Mouse (Mus musculus) ES-Bruce4 (cell line): ENCODE measurements around the gene Ccdc3. TPM values are rescaled to one million over a fixed set of nuclear protein-coding genes. Genes with fewer than 3 reads are reported as not detected.
"Not testable (repeated sequence)": the region's sequence is repeated elsewhere in the genome, so short reads cannot be mapped to it uniquely, and the experiment has no call there.

Experiments used
- H3K27ac ChIP-seq: 2 replicates; pipeline ENCODE4 v1.5.1; 2012; ENCODE audit warnings: low read length, inconsistent platforms; ENCODE audit not compliant: insufficient read depth
- H3K27me3 ChIP-seq: 2 replicates; pipeline ENCODE4 v1.6.1; 2012; ENCODE audit warnings: mild to moderate bottlenecking, low read length, inconsistent platforms; ENCODE audit not compliant: control insufficient read depth, poor library complexity, insufficient read depth, severe bottlenecking
- H3K36me3 ChIP-seq: 2 replicates; pipeline ENCODE4 v1.6.1; 2012; ENCODE audit warnings: inconsistent platforms, mild to moderate bottlenecking, low read length, moderate library complexity; ENCODE audit not compliant: control insufficient read depth, poor library complexity, insufficient read depth, severe bottlenecking
- H3K4me1 ChIP-seq: one replicate; pipeline ENCODE4 v1.8.1; 2011; ENCODE audit warnings: low read length; ENCODE audit not compliant: control insufficient read depth, insufficient read depth
- H3K4me3 ChIP-seq: 2 replicates; pipeline ENCODE4 v1.5.1; 2011; ENCODE audit warnings: low read depth, mild to moderate bottlenecking, low read length
- H3K9ac ChIP-seq: 2 replicates; pipeline ENCODE4 v1.6.1; 2012; ENCODE audit warnings: low read depth, mild to moderate bottlenecking, inconsistent platforms; ENCODE audit not compliant: poor library complexity, severe bottlenecking
- H3K9me3 ChIP-seq: replicated peaks from 2 replicates; pipeline ENCODE4 v1.6.1; 2012; ENCODE audit warnings: mild to moderate bottlenecking, low read length, inconsistent platforms; ENCODE audit not compliant: control insufficient read depth, poor library complexity, insufficient read depth, severe bottlenecking
- CTCF ChIP-seq: IDR thresholded peaks from one replicate; pipeline ENCODE4 v1.8.1; 2011; ENCODE audit warnings: low read depth, low read length
- EP300 ChIP-seq: IDR thresholded peaks from 2 replicates; pipeline ENCODE4 v1.6.1; 2011; ENCODE audit warnings: low read depth, low read length; ENCODE audit not compliant: insufficient read depth
- POLR2A ChIP-seq: IDR thresholded peaks from one replicate; pipeline ENCODE4 v1.8.1; 2011; ENCODE audit warnings: low read length; ENCODE audit not compliant: insufficient read depth
- polyA plus RNA-seq: library from polyadenylated mRNA; stranded (reverse); fragments of >200 nt; gene quantifications from 2 replicates; pipeline ENCODE4 v1.2.4, GENCODE M21; 2011; ENCODE audit warnings: low read depth; ENCODE audit not compliant: missing spikeins, insufficient read depth, insufficient read length

The Ccdc3 gene
- polyA plus RNA-seq, result 0.24 and 0.82 TPM in 2 replicates

DNA sequence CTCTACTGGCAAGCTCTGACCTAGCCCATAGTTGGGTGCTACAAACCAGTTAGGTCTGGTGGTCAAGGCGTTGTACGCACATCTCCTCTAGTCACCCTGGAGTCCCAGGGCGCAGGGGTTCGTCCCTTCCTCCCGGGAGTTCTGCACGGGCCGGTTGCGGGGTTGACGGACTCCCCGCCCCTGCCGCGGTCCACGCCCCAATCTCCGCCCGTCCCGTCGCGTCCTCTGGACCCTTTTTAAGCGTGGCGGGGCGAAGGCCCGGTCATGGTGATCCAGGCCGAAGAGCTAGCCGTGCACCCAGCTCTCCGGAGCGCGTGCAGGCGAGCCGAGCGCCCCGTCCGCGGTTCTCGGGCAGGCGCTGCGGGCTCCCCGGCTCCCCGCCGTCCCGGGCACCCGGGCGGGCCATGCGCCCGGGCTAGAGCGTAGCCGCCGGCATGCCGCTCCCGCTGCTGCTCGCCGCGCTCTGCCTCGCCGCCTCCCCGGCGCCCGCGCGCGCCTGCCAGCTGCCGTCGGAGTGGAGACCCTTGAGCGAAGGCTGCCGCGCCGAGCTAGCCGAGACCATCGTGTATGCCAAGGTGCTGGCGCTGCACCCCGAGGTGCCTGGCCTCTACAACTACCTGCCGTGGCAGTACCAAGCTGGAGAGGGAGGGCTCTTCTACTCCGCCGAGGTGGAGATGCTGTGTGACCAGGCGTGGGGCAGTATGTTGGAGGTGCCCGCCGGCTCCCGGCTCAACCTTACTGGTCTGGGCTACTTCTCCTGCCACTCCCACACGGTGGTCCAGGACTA, at the start of gene Ccdc3:
Ccdc3 (plus strand) TSS at position 277 of the 787 bp plus-strand sequence.
- Histone ChIP-seq H3K9me3 (no peaks in the 10 kb centered on the region), H3K27ac (no peak within 1 kb of the TSS), H3K4me3 (peak within 1 kb of the TSS; percentile 90), H3K9ac (peak within 1 kb of the TSS; percentile 85), H3K27me3 (peaks cover 7% of the 10 kb centered on the region; the same call in 1 of the 2 replicates), H3K4me1 (peaks cover 2% of the 10 kb centered on the region), H3K36me3 (no peaks in the 10 kb centered on the region)
- TF ChIP-seq EP300, result 0 out of 2 replicates have a peak, but pooled peaks have one; percentile 27
- no peak for TF ChIP-seq CTCF
- TF ChIP-seq POLR2A, result no peak

DNA sequence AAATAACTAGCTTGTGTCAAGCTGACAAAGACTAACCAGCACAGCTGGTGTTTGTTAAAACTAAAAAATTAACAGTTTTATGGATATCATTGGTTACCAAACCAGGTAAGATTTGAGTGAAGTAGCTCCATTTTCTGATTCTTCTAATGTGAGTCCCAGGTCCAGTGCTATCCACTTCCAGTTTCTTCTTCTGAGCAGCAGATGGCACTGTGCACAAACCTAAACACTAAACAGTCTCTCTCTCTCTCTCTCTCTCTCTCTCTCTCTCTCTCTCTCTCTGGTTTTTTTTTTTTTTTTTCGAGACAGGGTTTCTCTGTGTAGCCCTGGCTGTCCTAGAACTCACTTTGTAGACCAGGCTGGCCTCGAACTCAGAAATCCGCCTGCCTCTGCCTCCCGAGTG, 47.2 kb upstream of the Ccdc3 start:
- H3K4me1 ChIP-seq, H3K36me3 ChIP-seq, H3K9ac ChIP-seq, H3K4me3 ChIP-seq, H3K9me3 ChIP-seq, H3K27ac ChIP-seq, H3K27me3 ChIP-seq: not testable (repeated sequence)

DNA sequence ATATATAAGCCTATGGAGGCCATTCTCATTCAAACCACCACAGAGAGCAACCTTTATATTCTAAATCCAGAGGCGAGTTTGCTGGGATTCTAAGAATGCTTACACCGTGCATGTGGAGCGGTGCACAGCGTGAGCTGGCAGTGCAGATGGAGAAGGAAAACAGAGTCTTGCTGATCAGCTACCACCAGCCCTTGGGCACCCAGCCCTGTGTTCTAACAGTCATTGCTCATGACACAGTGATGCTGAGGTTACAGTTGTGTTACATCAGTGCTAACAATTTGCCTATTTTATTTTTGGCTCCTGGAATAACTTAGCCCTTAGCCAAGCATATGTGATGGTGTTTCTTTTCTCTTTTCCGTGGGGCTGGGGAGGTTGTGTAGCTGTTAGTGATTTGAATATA, 42.7 kb upstream of the Ccdc3 start:
- no peak overlapping the region for H3K27ac ChIP-seq
- H3K9ac ChIP-seq, result no peak overlapping the region
- H3K4me1 ChIP-seq, result no peaks in the 10 kb centered on the region
- no peaks in the 10 kb centered on the region for H3K36me3 ChIP-seq
- H3K4me3 ChIP-seq, result no peak overlapping the region
- no peaks in the 10 kb centered on the region for H3K27me3 ChIP-seq
- TF ChIP-seq POLR2A (no peak), EP300 (no peak)
- no peaks in the 10 kb centered on the region for H3K9me3 ChIP-seq

DNA sequence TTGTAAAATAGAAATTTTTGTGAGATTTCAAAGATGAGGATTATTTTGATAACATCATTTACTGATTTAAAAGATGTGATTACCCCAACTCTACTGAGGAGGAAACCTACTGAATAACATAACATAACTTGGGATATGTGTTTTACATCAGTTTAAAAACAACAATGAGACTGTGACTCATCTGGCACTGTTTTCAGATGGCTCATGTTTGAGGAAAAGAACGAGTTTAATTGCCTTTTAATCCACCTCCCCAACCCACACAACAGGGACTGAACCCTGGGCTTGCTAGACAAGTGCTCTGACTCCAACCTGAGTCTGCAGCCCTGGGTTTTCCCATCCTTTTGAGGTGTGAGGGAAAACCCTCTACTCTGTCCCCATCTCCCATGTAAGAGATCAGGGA, 42.3 kb upstream of the Ccdc3 start:
- no peak overlapping the region for H3K4me3 ChIP-seq
- no peaks in the 10 kb centered on the region for H3K9me3 ChIP-seq
- H3K27ac ChIP-seq, result no peak overlapping the region
- no peaks in the 10 kb centered on the region for H3K4me1 ChIP-seq
- H3K36me3 ChIP-seq, result no peaks in the 10 kb centered on the region
- no peak overlapping the region for H3K9ac ChIP-seq
- H3K27me3 ChIP-seq, result no peaks in the 10 kb centered on the region
- TF ChIP-seq EP300, result no peak
- no peak for TF ChIP-seq CTCF
- TF ChIP-seq POLR2A, result no peak

DNA sequence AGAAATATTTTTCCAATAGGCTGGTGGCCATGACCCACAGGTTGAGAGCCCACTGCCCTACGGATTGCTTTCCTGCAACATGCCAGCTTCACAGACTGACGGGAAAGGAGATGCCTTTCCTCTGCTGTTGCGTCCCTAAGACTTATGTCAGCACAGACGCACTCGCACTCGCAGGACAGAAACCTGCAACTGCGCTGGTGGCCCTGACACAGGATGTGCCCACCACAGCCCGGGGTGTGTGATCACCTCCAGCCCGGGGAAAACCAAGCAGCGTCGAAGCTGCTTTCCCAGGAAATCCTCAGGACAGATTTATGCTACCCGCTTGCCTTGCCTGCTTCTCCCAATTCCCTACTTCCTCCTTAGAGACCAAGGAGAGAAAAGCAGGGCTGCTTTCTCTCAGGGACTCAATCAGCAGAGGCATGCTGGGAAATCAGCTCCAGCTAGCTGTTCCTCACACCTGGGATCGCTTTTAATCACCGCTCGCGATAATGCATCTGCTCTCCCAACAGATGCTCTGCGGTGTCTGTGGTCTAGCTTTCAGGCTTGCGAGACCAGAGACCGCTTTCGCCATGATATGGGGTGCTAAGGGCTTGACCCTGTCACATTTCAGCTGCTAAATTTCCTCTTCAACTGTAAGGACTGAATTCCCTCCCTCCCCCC, 39.7 kb upstream of the Ccdc3 start:
- H3K9me3 ChIP-seq, result no peaks in the 10 kb centered on the region
- no peaks in the 10 kb centered on the region for H3K36me3 ChIP-seq
- H3K27ac ChIP-seq, result no peak overlapping the region
- H3K27me3 ChIP-seq, result no peaks in the 10 kb centered on the region
- TF ChIP-seq CTCF (no peak), EP300 (no peak), POLR2A (no peak)
- H3K4me1 ChIP-seq, result no peaks in the 10 kb centered on the region
- H3K9ac ChIP-seq, result no peak overlapping the region
- no peak overlapping the region for H3K4me3 ChIP-seq

DNA sequence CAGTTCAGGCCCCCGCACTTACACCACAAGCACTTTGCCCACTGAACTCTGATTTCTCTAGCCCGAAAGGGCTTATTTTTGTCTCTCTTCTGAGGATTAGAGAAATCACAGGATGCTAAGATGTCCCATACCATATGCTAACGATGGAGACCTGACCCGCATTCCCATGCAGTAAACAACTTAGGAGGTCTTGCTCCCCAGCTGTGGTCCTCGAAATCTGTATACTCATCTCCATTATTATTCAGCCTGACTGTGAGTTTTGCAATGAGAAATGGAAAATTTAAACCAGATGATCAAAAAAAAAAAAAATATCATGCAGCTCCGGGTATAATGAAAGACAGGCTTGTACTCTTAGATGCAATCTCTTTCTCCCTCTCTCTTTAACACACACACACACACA, 38.4 kb upstream of the Ccdc3 start:
- TF ChIP-seq EP300 (no peak), POLR2A (no peak), CTCF (no peak)
- H3K27me3 ChIP-seq, result no peaks in the 10 kb centered on the region
- H3K9me3 ChIP-seq, result no peaks in the 10 kb centered on the region
- no peak overlapping the region for H3K4me3 ChIP-seq
- no peak overlapping the region for H3K27ac ChIP-seq
- H3K36me3 ChIP-seq, result no peaks in the 10 kb centered on the region
- H3K4me1 ChIP-seq, result no peaks in the 10 kb centered on the region
- no peak overlapping the region for H3K9ac ChIP-seq
